Mouse (Mus musculus): ENCODE results near the gene Ephb2. TPM values are rescaled to one million over a fixed set of nuclear protein-coding genes. Genes with fewer than 3 reads are reported as not detected.

The Ephb2 gene
- polyA plus RNA-seq, 1 experiment: 4.6 TPM

GRCm38 (mm10) chr4:136757096-136757495, 78.7 kb downstream of the Ephb2 start:
- Histone ChIP-seq H3K4me3 (replicated peaks; ENCODE audit: extremely low read depth, low read depth, low read length) (no peak overlapping the region), H3K4me1 (ENCODE audit: control insufficient read depth, insufficient read depth, low read length) (no peaks in the 10 kb centered on the region)
- 83% methylated on average over 4 of the region's 4 CpGs for whole genome bisulfite sequencing
- no peak for DNase-seq
- TF ChIP-seq CTCF (IDR thresholded peaks at IDR 0.05; ENCODE audit: insufficient read depth, low read length) (no peak), POLR2A (IDR thresholded peaks at IDR 0.05; ENCODE audit: borderline replicate concordance, extremely low read depth, low read depth, low read length) (no peak)

GRCm38 (mm10) chr4:136756486-136756885, 79.3 kb downstream of the Ephb2 start:
- TF ChIP-seq POLR2A (IDR thresholded peaks at IDR 0.05; ENCODE audit: borderline replicate concordance, extremely low read depth, low read depth, low read length) (no peak), CTCF (IDR thresholded peaks at IDR 0.05; ENCODE audit: insufficient read depth, low read length) (no peak)
- Histone ChIP-seq H3K4me3 (replicated peaks; ENCODE audit: extremely low read depth, low read depth, low read length) (no peak overlapping the region), H3K4me1 (ENCODE audit: control insufficient read depth, insufficient read depth, low read length) (no peaks in the 10 kb centered on the region)
- 56% methylated on average over 6 of the region's 6 CpGs for WGBS
- DNase-seq: no peak

GRCm38 (mm10) chr4:136755364-136755811, 80.4 kb downstream of the Ephb2 start:
- no peak overlapping the region for H3K4me3 ChIP-seq (replicated peaks; ENCODE audit: extremely low read depth, low read depth, low read length)
- no peaks in the 10 kb centered on the region for H3K4me1 ChIP-seq (ENCODE audit: control insufficient read depth, insufficient read depth, low read length)
- WGBS: 13% methylated on average over 30 of the region's 31 CpGs
- no peak for DNase-seq
- TF ChIP-seq CTCF (IDR thresholded peaks at IDR 0.05; ENCODE audit: insufficient read depth, low read length): no peak
- TF ChIP-seq POLR2A (IDR thresholded peaks at IDR 0.05; ENCODE audit: borderline replicate concordance, extremely low read depth, low read depth, low read length): no peak

GRCm38 (mm10) chr4:136754256-136754655, 81.5 kb downstream of the Ephb2 start:
- 86% methylated on average over 8 of the region's 8 CpGs for WGBS
- Histone ChIP-seq H3K4me3 (replicated peaks; ENCODE audit: extremely low read depth, low read depth, low read length) (no peak overlapping the region), H3K4me1 (ENCODE audit: control insufficient read depth, insufficient read depth, low read length) (no peaks in the 10 kb centered on the region)
- no peak for DNase-seq
- TF ChIP-seq POLR2A (IDR thresholded peaks at IDR 0.05; ENCODE audit: borderline replicate concordance, extremely low read depth, low read depth, low read length) (no peak), CTCF (IDR thresholded peaks at IDR 0.05; ENCODE audit: insufficient read depth, low read length) (no peak)

GRCm38 (mm10) chr4:136751355-136752020, 84.3 kb downstream of the Ephb2 start:
- Histone ChIP-seq H3K4me1 (ENCODE audit: control insufficient read depth, insufficient read depth, low read length) (no peaks in the 10 kb centered on the region), H3K4me3 (replicated peaks; ENCODE audit: extremely low read depth, low read depth, low read length) (no peak overlapping the region)
- DNase-seq: no peak
- WGBS: 70% methylated on average over 4 of the region's 4 CpGs
- TF ChIP-seq POLR2A (IDR thresholded peaks at IDR 0.05; ENCODE audit: borderline replicate concordance, extremely low read depth, low read depth, low read length) (no peak), CTCF (IDR thresholded peaks at IDR 0.05; ENCODE audit: insufficient read depth, low read length) (no peak)

- H3K4me3 ChIP-seq (replicated peaks; ENCODE audit: extremely low read depth, low read depth, low read length): no peak overlapping the region
- 48% methylated on average over 19 of the region's 19 CpGs for WGBS
- H3K4me1 ChIP-seq (ENCODE audit: control insufficient read depth, insufficient read depth, low read length): no peaks in the 10 kb centered on the region
- TF ChIP-seq CTCF (IDR thresholded peaks at IDR 0.05; ENCODE audit: insufficient read depth, low read length): no peak
- DNase-seq: no peak
These were observed 85.0 kb downstream of the Ephb2 start for GRCm38 (mm10) chr4:136750578-136751338.

- WGBS: 60% methylated on average over 19 of the region's 19 CpGs
- H3K4me3 ChIP-seq (replicated peaks; ENCODE audit: extremely low read depth, low read depth, low read length): no peak overlapping the region
- TF ChIP-seq CTCF (IDR thresholded peaks at IDR 0.05; ENCODE audit: insufficient read depth, low read length): no peak
- TF ChIP-seq POLR2A (IDR thresholded peaks at IDR 0.05; ENCODE audit: borderline replicate concordance, extremely low read depth, low read depth, low read length): no peak
- no peak for DNase-seq
- H3K4me1 ChIP-seq (ENCODE audit: control insufficient read depth, insufficient read depth, low read length): no peaks in the 10 kb centered on the region
These were observed 85.8 kb downstream of the Ephb2 start for GRCm38 (mm10) chr4:136749851-136750577.

GRCm38 (mm10) chr4:136749431-136749830, 86.4 kb downstream of the Ephb2 start:
- no peak for DNase-seq
- H3K4me1 ChIP-seq (ENCODE audit: control insufficient read depth, insufficient read depth, low read length): no peaks in the 10 kb centered on the region
- H3K4me3 ChIP-seq (replicated peaks; ENCODE audit: extremely low read depth, low read depth, low read length): no peak overlapping the region
- 71% methylated on average over 4 of the region's 4 CpGs for WGBS
- no peak for TF ChIP-seq POLR2A (IDR thresholded peaks at IDR 0.05; ENCODE audit: borderline replicate concordance, extremely low read depth, low read depth, low read length)
- no peak for TF ChIP-seq CTCF (IDR thresholded peaks at IDR 0.05; ENCODE audit: insufficient read depth, low read length)

- Histone ChIP-seq H3K4me3 (replicated peaks; ENCODE audit: extremely low read depth, low read depth, low read length) (no peak overlapping the region), H3K4me1 (ENCODE audit: control insufficient read depth, insufficient read depth, low read length) (no peaks in the 10 kb centered on the region)
- DNase-seq: no peak
- TF ChIP-seq CTCF (IDR thresholded peaks at IDR 0.05; ENCODE audit: insufficient read depth, low read length) (no peak), POLR2A (IDR thresholded peaks at IDR 0.05; ENCODE audit: borderline replicate concordance, extremely low read depth, low read depth, low read length) (no peak)
- 40% methylated on average over 7 of the region's 7 CpGs for WGBS
These were observed 86.9 kb downstream of the Ephb2 start for GRCm38 (mm10) chr4:136748842-136749392.

Measured in lung, adult 2 months (tissue).